Mouse (Mus musculus) ovary, adult 18-20 months (tissue): ENCODE measurements around the gene Sorcs2.
A peak's percentile ranks its signal among the peaks of the same experiment; 100 is the strongest.

ENCODE experiments used
- DNase-seq: peaks from one replicate; pipeline ENCODE4 v3.0.0; 2022; ENCODE audit warnings: low spot score, mixed read lengths

Gene Sorcs2

DNA sequence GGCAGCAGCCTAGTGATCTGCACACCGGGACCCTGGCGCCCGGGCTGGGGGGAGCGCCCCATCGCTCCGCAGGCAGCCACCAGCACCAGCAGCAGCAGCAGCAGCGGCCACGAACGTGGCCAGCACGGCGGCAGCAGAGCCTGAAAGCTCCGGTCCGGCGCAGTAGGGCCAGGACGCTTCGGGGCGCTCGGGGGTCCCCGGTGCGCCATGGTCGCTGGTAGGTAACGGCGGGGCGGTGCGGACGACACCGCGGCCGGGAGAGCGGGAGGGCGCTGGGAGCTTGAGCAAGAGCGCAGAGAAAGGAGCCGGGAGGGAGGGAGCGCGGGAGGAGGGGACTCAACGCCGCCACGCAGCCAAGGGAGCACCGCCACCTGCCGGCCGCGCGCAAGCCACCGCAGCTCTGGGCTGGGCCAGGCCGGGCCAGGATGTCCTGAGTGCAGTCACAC is at the start of gene Sorcs2:
TSS of gene Sorcs2 (minus strand) at position 303 of the 446 bp plus-strand sequence.
- DNase-seq, result peak; percentile 71

DNA sequence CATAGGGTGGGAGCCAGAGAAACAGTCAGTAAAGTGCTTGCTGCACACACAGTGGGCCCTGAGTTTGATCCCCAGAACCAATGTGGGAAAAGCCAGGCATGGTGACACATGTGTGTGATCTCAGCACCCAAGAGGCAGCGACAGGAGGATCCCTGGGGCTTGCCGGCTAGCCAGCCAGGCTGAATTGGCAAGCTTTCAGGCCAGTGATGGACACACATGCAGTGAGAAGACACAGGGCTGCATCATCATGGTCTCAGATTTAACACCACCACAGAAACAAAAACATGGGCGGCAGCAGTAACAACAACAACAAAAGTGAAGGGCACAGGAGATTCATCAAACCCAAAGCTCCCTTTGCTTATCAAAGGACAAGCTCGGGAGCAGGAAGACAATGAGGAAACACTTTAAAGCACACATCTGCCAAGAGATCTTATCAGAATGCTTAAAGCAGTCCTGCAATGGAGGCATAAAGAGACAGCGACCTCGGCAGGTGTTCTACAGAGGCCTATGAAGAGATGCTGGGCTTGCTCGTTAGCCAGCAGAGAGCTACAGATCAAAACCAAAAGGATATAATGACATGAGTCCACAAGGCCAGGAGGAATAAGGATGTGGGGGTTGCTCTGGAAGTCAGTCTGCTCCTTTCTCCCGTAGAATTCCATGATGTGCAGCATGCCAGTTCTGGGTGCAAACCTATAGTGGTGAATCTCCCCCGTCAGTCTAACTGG is 48.4 kb upstream of the Sorcs2 start:
- DNase-seq, result no peak

DNA sequence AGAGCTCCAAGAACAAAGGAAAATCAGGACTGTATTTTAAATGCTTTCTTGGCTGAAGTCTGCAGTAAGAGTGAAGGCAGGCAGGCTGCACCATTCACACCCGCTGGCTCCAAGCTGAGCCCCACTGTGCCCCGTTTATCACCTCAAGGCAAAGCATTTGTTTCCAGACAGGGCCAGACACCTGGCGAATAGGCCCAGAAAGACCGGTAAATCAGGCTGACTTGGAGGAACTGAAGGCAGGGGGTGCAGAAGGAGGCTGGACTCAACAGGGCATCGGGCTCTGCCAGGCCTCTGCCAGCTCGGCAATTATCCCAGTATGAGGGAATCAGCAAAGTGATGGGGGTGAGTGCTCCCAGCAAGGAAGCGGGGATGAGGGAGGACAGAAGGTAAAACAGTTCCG is 47.1 kb upstream of the Sorcs2 start:
- no peak for DNase-seq

DNA sequence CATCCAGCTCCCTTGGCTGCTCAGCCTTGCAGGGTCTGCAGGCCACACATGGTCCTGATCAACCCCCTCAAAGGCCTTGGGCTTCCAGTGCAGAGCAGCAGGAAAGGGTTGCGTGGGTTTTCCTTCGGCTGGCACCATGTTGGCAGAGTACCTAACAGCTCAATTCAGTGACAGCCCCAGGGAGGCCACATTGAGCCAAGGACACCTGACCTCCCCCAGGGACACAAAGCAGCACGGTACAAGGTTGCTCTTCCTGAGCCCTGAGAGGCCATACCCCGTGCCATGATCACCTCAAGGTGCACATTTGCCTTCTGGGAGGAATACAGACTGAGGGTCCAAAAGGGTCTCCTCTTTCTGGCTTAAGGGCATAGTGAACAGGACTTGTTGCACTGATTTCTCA is 46.7 kb upstream of the Sorcs2 start:
- no peak for DNase-seq

DNA sequence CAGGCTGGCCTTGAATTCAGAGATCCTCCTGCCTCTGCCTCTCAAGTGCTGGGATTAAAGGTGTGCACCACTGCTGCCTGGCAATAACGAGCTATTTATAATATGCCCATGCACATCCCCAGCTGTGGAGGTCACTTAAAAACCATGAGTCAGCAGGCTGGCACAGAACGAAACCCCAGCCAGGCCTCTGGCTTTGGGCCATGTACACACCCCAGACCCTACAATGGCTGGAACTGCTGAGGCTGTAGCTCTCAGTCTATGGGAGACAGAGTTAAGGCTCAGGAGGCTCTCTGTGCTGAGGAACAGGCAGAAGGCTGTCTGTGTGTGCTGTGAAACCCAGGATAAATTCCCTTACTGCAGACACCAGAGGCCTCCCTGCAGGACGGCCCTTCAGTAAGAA is 42.8 kb upstream of the Sorcs2 start:
- DNase-seq, result no peak

DNA sequence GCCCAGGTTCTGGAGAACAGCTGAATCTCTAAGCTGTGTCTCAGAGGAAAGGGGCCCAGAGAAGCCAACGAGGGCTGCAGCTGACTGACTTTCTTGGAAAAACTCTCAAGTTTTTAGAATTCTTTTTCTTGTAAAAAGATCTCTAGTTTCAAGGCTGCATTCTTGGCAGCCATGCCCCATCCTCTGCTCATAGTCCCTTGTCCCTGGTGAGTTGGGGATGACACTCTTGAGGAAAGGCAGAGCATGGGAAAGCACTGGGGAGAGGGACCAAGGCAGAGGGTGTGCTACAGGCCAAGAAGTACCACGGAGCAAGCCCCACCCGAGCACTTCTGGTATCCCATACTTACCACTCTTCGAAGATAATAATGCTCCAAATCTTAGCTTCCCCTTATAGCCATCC is 38.9 kb upstream of the Sorcs2 start:
- peak; percentile 30 for DNase-seq

DNA sequence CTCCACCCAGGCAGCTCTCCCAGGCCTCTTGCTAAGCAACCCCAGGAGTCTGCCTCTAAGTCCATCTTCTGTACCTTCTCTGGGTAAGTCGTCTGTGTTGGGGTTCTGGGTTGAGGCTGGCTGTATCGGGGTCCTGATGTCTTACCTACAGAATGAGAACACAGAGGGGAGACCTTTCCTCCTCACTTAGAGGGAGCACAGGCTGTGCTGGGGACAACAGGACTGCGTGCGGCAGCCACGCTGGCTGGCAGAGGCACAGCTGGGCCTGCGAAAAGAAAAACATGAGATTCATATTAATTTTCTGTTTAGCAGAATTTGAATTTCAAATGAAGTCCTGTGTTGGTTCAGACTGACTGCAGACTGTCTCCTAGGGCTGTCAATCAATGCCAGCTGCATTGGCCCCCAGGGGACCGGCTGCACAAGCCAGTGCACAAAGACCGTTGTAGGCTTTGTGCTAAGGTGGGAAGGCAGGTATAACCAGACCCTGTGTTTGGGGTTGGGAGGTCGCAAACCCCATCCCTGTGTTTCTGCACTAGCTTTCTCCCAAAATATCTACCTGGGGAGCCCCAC is 36.5 kb upstream of the Sorcs2 start:
- DNase-seq, result no peak

DNA sequence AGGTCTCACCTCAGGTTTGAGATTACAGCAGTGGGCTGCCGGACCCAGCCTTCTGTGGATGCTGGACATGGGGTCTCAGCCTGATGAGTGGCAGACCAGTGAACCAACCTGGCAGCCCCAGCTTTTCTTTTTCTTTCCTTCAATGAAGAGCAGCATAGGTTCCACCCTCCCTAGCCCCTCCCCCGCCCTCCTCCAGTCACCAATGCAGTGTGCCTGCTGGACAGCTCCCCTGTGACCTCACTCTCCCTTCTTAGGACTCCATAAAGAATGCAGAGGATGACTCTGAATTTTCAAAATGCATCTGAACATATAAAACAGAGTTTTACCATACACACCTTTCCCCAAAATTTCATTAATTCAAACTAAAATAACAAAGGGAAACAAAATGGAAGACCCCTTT is 33.8 kb upstream of the Sorcs2 start:
- DNase-seq, result no peak

DNA sequence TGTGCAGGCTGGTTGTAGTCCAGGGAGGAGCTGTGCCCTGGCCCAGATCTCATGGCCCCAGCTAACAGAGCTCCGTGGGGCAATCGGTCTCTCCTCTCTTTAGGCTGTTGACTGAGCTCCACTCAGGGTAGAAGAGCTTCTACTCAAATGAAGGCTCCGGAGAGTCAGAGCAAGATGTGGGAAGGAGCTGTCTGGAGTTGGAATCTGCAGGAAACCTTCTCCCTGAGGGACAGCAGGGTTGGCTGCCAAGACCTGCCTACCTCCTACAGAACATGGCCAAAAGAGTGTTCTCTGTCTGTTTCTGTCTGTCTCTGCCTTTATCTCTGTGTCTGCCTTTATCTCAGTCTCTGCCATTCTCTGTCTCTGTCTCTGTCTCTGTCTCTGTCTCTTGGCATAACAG is 31.6 kb upstream of the Sorcs2 start:
- no peak for DNase-seq

DNA sequence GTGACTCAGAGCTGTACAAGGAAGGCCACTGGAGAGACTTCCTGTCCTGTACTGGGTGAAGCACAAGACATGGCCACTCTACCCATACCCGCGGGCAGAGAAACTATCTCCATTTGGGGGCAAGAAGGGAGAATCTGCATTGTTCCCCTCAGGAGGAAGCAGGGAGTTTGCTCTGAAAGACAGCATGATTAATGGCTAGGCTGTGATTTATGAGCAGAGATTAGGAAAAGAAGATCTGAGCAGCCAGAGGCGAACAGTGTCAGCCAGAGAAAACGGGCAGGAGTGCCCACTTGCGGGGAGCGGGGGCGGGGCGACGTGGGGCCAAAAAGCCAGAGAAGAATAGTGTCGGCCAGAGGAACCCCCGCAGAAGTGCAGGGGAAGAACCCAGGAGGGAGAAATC is 29.9 kb upstream of the Sorcs2 start:
- DNase-seq, result no peak

DNA sequence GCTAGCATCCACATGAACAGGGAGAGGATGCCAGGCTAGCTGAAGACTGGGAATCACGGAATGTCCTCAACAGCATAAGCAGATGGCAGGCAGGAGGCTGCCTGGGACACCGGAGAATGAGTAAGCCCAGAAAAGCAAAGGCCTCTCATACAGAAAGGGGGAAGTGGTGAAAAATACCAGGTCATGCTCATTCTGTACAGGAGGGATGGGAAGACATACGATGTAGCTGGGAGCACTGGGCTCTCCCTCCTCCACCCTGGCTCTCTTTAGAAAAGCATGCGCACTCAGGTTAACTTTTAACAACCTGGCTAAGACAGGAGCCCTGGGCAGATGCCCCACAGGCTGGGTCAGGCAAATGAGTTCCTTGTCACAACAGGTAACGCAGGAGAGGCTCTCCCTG is 28.5 kb upstream of the Sorcs2 start:
- DNase-seq, result no peak

DNA sequence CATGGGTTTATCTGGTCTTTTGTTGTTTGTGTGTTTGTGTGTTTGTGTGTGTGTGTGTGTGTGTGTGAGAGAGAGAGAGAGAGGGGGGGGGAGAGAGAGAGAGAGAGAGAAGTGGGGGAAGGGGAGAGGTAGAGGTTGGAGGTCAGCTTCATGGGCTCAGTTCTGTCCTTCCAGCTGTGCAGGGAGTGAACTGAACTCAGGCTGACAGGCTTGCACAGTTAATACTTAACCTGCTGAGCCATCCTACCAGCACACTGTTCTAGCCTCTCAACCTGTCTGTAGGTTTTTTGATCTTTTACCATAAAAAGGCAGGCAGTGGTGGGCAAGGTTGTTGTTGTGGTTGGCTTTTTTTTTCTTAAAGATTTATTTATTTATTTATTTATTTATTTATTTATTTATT is 26.7 kb upstream of the Sorcs2 start:
- DNase-seq, result no peak

DNA sequence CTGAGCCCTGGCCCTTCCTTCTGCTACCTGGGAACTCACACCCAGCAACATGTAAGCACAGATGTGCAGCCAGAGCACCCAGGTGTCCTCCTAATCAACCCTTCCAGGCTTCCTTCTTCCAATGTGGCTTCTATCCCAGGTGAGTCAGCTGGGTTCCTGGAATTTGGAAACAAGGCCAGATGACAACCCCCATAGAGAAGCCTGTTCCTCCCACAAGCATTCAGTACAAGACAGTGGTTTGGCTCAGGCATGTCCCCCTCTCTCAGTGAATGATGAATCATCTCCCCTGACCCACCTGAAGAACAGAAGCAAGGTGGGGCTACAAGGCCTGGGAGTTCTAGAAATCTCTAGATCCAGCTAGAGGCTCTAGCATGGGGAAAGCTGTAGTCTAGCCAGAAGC is 24.8 kb upstream of the Sorcs2 start:
- no peak for DNase-seq

DNA sequence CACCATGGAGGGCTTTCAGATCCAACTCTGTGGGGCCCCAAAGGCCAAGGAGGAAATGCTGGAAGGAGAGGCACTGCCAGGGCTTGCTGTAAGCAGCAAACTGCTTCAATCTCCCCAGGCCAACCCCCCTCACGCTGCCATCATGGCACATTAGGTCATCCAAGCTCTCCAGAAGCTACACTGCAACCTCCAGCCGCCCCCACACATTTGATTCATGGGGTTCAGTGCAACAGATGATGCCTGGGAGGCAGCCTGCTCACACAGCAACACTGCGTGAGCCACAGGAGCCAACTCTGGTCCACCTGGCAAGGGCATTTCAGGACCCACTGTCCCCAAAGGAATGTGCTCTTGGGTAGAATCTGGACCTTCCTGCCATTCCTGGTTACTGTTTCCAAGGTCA is 21.9 kb upstream of the Sorcs2 start:
- DNase-seq, result no peak

DNA sequence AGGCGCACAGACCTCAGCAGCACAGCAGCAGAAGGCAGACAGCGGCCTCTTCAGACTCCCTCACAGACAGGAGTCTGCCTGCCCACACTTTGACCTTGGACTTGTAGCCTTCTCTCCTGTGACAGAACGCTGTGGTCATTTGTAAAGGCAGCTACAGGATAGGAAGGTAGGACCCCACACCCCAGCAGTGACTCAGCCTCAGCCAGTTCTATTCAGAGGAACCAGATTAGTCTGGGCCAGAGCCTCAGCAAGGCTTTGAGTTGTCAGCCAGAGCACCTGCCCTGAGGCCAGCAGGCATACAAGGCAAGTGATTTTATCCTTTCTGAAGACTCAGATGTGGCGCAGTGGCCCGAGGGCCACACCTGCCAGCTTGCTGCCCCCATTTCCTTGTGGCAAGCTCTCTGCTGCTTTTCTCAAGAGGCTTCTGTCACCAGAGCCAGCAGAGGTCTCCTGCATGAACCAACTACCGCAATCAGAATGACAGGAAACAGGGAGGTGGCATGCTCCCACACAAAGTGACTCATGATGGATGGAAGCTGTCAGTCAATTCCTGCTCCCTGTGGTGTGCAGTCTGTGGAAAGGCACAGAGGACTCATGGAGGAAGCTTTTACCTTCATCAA is 16.9 kb upstream of the Sorcs2 start:
- no peak for DNase-seq

DNA sequence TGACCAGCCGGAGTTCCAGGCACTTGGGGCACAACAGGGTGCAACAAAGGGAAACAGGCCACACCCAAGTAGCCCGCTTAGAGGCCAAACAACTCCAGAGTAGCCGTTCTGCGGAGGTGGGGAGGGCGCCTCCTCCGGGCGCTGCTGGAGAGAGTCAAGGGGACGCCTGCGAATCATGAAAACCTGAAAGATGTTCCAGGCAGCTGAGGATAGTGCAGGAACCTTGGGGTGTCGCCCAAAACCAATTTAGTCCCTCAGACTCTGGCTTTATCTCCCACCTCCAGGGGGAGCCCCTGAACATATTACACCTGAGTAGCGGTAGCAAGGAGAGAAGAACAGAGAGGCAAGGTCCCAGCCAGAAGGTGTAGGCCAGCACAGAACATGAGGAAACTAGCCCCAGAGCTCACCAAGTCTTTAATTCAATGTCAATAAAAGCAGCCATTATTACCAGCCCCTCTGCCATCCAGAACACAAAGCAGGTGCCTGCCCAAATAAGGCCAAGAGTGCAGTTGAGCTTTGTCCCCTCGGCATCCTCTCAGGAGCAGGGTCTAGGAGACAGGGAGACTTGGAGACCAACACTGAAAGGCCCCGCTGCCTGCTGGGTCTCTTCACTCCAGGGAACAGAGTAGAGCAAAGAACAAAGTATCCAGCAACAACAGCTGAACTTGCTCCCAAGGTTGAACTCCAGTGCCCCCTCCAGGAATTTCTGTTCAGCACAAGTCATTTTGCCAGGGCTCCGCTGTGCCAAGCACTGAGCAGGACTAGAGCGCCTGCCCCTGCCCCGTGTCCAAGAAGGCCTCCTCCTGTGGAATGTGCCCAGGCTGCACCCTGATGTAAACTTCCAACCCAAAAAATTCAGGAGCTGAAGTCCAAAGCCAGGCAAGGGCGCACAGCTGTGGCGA is 775 bp upstream of the Sorcs2 start:
- peak; percentile 43 for DNase-seq

DNA sequence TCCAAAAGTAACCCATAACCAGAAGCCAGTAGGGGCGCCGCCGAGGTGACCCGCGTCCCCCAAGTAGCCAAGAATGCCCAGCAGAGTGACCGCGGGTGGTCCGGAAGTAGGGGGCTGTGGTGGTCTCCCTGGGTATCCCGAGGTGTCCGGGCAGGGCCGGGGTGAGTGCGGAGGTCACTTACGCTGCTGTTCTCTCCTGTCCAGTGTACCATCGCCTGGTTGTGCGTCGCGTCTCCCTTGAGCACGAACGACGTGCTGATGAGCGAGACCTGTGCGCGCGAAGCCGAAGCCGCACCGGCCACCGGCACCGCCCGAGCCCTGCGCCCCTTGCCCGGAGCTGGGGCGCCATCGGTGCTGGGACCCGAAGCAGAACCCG is 567 bp downstream of the Sorcs2 start:
- DNase-seq, result no peak

DNA sequence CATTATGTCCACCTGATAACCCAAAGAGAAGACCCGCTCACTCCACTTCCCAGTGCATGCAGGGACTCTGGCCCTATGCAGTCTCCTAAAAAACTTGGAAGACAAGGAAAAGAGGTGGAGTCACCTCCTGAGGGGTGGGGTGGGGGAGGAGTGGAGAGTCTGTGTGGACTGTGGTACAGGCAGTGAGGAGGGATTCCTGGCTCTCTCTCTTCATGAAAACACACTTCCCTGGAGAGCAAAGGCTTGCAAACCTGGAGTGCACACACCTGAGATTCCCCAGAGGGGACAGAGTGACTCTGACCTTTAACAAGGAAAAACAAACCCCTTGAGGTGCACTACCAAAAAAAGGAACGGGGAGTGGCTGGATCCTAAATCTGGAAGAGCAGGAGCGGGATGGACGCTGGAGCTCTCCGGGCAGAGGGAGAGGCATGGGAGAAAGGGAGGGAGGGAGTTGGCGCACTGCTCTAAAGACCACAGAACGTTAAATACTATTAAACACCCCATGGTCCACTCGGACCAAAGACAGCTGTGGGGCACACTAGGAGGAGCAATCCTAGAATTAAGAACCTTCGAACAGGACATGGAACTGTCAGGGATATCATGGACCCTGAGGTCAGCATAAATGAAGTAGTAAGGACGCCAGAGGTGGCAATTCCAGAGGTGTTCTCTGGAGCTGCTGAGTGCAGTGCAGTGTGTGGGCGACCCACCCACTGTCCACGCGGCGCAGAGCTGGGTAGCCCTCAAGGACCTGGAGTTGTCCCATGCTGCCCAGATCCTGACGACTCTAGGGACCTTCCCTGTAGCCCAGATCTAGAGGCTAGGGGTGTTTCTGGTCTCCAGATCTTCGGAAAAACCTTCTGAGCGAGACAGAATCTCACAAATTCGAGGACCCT is 1.2 kb downstream of the Sorcs2 start:
- DNase-seq, result no peak

DNA sequence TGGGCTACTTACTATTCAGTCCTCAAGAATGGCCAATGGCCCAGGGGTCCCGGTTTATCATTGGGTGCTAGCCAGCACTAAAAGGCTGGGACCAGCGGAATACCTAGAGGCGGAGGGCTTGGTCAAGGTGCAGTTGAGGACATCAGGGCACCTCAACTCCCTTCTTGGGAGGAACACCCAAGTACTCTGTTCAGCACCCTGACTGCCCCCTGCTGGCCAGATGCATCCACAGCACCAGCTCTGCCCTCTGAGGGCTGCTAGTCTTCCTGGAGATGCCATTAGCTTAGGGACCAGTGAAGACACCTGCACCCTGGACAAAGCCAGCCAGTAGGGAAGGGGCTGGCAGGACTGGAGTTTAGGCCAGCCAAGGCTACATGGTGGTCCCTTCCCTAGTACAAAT is 1.9 kb downstream of the Sorcs2 start:
- DNase-seq, result no peak

DNA sequence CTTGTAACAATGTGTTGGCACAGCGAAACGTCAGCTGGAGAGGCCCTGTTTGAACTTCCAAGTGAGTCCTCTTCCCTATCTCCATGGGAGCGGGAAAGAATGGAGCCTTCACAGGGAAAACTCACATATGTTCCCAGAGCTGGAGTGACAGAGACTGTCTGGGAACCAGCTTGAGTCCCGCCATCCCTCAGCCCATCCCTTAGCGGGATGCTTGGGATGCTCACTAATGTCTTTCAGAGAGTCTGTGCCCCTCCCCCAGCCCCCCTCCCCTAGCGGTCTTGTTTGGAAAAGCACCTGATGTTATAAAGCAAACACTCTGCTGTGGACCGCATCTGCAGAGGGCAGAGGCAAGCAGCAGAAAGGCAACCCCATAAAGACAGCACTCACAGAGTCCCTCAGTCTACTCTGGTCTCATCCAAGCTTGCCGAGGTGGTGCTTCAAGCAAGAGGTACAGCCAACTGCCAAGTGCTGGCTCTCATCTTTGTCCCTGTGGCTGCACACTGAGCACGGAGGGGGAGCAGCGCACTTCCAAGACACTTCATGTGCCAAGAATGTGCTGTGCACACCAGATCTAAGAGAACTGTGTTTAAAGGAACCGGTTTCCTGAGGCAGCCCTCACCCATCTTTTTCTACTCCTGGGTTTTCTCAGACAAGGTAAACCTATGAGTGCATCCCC is 3.0 kb downstream of the Sorcs2 start:
- no peak for DNase-seq

DNA sequence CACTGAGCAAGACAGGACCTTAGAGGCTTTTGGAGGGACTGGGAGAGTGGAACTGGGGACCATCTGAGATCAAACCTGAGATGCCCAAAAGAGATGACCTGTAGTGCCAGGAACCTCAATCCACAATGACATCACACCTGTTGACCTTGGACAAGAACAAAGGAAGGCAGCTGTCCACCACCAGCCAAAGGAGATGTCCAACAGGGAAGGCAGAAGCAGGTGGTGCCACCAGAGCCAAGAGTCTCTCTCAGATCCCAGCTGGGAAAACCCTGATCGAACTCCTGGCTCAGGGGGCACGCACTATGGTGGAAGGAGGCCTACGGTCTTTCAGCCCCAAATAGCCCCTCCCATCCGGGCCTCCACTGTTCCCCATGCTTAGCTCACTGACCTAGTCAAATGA is 6.2 kb downstream of the Sorcs2 start:
- DNase-seq, result no peak
